Mouse (Mus musculus): ENCODE measurements around the gene Tmem237.

Tmem237 gene

GRCm38 (mm10) chr1:59119720-59120457 lies at the start of gene Tmem237:
Gene Tmem237, minus strand, starts transcription at chr1:59120408.
- peak; percentile 67 to 72 for DNase-seq (ENCODE audit: low read depth in 2 of 2, low spot score in 2 of 2)

GRCm38 (mm10) chr1:59169586-59169985 lies 49.4 kb upstream of the Tmem237 start:
- DNase-seq (ENCODE audit: low read depth in 2 of 2, low spot score in 2 of 2), result no peak

GRCm38 (mm10) chr1:59168556-59168955 lies 48.3 kb upstream of the Tmem237 start:
- DNase-seq (ENCODE audit: low read depth in 2 of 2, low spot score in 2 of 2), result no peak

- no peak for DNase-seq (ENCODE audit: low read depth in 2 of 2, low spot score in 2 of 2)
Observed at GRCm38 (mm10) chr1:59167654-59168425, 47.6 kb upstream of the Tmem237 start.

GRCm38 (mm10) chr1:59166232-59166905 lies 46.2 kb upstream of the Tmem237 start:
- DNase-seq (ENCODE audit: low read depth in 2 of 2, low spot score in 2 of 2), result no peak

- no peak for DNase-seq (ENCODE audit: low read depth in 2 of 2, low spot score in 2 of 2)
Observed at GRCm38 (mm10) chr1:59163918-59164317, 43.7 kb upstream of the Tmem237 start.

- no peak for DNase-seq (ENCODE audit: low read depth in 2 of 2, low spot score in 2 of 2)
Observed at GRCm38 (mm10) chr1:59163030-59163461, 42.8 kb upstream of the Tmem237 start, which contains the start of gene Mpp4. Gene Mpp4, minus strand, starts transcription at chr1:59163389.

- no peak for DNase-seq (ENCODE audit: low read depth in 2 of 2, low spot score in 2 of 2)
Observed at GRCm38 (mm10) chr1:59162309-59163024, 42.3 kb upstream of the Tmem237 start.

GRCm38 (mm10) chr1:59161396-59161795 lies 41.2 kb upstream of the Tmem237 start:
- DNase-seq (ENCODE audit: low read depth in 2 of 2, low spot score in 2 of 2), result no peak

- DNase-seq (ENCODE audit: low read depth in 2 of 2, low spot score in 2 of 2), result no peak
Observed at GRCm38 (mm10) chr1:59160871-59161270, 40.7 kb upstream of the Tmem237 start.

- DNase-seq (ENCODE audit: low read depth in 2 of 2, low spot score in 2 of 2), result no peak
Observed at GRCm38 (mm10) chr1:59159136-59159535, 38.9 kb upstream of the Tmem237 start.

- DNase-seq (ENCODE audit: low read depth in 2 of 2, low spot score in 2 of 2), result no peak
Observed at GRCm38 (mm10) chr1:59158498-59158897, 38.3 kb upstream of the Tmem237 start.

- DNase-seq (ENCODE audit: low read depth in 2 of 2, low spot score in 2 of 2), result no peak
Observed at GRCm38 (mm10) chr1:59157846-59158245, 37.6 kb upstream of the Tmem237 start.

- no peak for DNase-seq (ENCODE audit: low read depth in 2 of 2, low spot score in 2 of 2)
Observed at GRCm38 (mm10) chr1:59152346-59152745, 32.1 kb upstream of the Tmem237 start.

- DNase-seq (ENCODE audit: low read depth in 2 of 2, low spot score in 2 of 2), result no peak
Observed at GRCm38 (mm10) chr1:59150542-59150941, 30.3 kb upstream of the Tmem237 start.

GRCm38 (mm10) chr1:59144543-59144942 lies 24.3 kb upstream of the Tmem237 start:
- peak in 1 of 2 experiments; percentile 24 for DNase-seq (ENCODE audit: low read depth in 2 of 2, low spot score in 2 of 2)

GRCm38 (mm10) chr1:59142809-59143208 lies 22.6 kb upstream of the Tmem237 start:
- peak; percentile 52 to 71 for DNase-seq (ENCODE audit: low read depth in 2 of 2, low spot score in 2 of 2)

- DNase-seq (ENCODE audit: low read depth in 2 of 2, low spot score in 2 of 2), result no peak
Observed at GRCm38 (mm10) chr1:59134419-59134818, 14.2 kb upstream of the Tmem237 start.

GRCm38 (mm10) chr1:59128879-59129278 lies 8.7 kb upstream of the Tmem237 start:
- DNase-seq (ENCODE audit: low read depth in 2 of 2, low spot score in 2 of 2), result no peak

- DNase-seq (ENCODE audit: low read depth in 2 of 2, low spot score in 2 of 2), result no peak
Observed at GRCm38 (mm10) chr1:59125558-59125957, 5.3 kb upstream of the Tmem237 start.

GRCm38 (mm10) chr1:59110524-59110923 lies 9.7 kb downstream of the Tmem237 start:
- no peak for DNase-seq (ENCODE audit: low read depth in 2 of 2, low spot score in 2 of 2)

All from CD8-positive naive resting alpha-beta T cell, adult 2 months (primary cell).